Mouse (Mus musculus): ENCODE data around the gene Itga5. TPM values are rescaled to one million over a fixed set of nuclear protein-coding genes. Genes with fewer than 3 reads are reported as not detected.

Itga5 gene
- total and polyA plus RNA-seq, 3 experiments, result 36.4 to 38.6 (median 36.7) TPM

GRCm38 (mm10) chr15:103297313-103297712 is 69.2 kb downstream of the Itga5 start:
- no peak overlapping the region for H3K27ac ChIP-seq
- no peak overlapping the region for H3K4me3 ChIP-seq
- no peaks in the 10 kb centered on the region for H3K27me3 ChIP-seq (ENCODE audit: control insufficient read depth, insufficient read depth, low read length)
- H3K36me3 ChIP-seq (ENCODE audit: control insufficient read depth, insufficient read depth, low read length), result no peaks in the 10 kb centered on the region
- no peak overlapping the region for H3K9ac ChIP-seq (ENCODE audit: low read depth, low read length)
- H3K79me2 ChIP-seq (replicated peaks; ENCODE audit: control insufficient read depth, insufficient read depth, low read length), result no peaks in the 10 kb centered on the region
- no peak for DNase-seq
- peaks cover 1% of the 10 kb centered on the region; the same call in 1 of the 2 replicates for H3K4me1 ChIP-seq (ENCODE audit: control insufficient read depth, insufficient read depth, low read length)
- intact Hi-C loops (cut with DNase I), result no loop called here
- TF ChIP-seq POLR2A (IDR thresholded peaks at IDR 0.05; ENCODE audit: insufficient read depth, low read depth, low read length) (no peak), EP300 (IDR thresholded peaks at IDR 0.05; ENCODE audit: insufficient read depth, low read depth, low read length) (no peak), CTCF (IDR thresholded peaks at IDR 0.05) (no peak)
- WGBS, result 89% methylated on average over 6 of the region's 6 CpGs

GRCm38 (mm10) chr15:103295851-103296250 is 70.7 kb downstream of the Itga5 start:
- H3K36me3 ChIP-seq (ENCODE audit: control insufficient read depth, insufficient read depth, low read length), result no peaks in the 10 kb centered on the region
- no peak for DNase-seq
- WGBS, result 38% methylated on average over 5 of the region's 5 CpGs
- H3K27me3 ChIP-seq (ENCODE audit: control insufficient read depth, insufficient read depth, low read length), result no peaks in the 10 kb centered on the region
- H3K9ac ChIP-seq (ENCODE audit: low read depth, low read length), result no peak overlapping the region
- peaks cover 1% of the 10 kb centered on the region; the same call in 1 of the 2 replicates for H3K4me1 ChIP-seq (ENCODE audit: control insufficient read depth, insufficient read depth, low read length)
- no peaks in the 10 kb centered on the region for H3K79me2 ChIP-seq (replicated peaks; ENCODE audit: control insufficient read depth, insufficient read depth, low read length)
- no peak overlapping the region for H3K27ac ChIP-seq
- no peak for TF ChIP-seq POLR2A (IDR thresholded peaks at IDR 0.05; ENCODE audit: insufficient read depth, low read depth, low read length)
- TF ChIP-seq CTCF (IDR thresholded peaks at IDR 0.05), result no peak
- TF ChIP-seq EP300 (IDR thresholded peaks at IDR 0.05; ENCODE audit: insufficient read depth, low read depth, low read length), result no peak
- H3K4me3 ChIP-seq, result no peak overlapping the region
- intact Hi-C loops (cut with DNase I), result no loop called here

DNA sequence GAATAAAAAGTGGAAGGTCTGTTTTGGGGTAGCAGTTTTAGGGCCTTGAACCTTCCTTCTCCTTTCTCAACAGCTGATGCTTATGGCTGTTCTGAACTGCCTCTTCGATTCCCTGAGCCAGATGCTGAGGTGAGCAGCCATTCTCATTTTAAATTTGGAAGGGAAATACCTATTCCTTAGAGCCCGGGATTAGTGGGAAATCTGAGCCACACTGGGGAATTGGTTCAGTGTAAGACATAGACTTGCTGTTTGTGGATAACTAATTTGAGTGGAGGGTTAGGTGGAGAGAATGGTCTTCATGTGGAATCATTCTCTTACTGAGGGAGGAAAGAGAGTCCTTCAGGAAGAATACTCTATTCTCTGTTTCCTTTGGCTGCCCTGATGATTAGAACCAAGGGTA is 71.9 kb downstream of the Itga5 start:
- no peak overlapping the region for H3K9ac ChIP-seq (ENCODE audit: low read depth, low read length)
- no peaks in the 10 kb centered on the region for H3K79me2 ChIP-seq (replicated peaks; ENCODE audit: control insufficient read depth, insufficient read depth, low read length)
- H3K4me3 ChIP-seq, result no peak overlapping the region
- H3K36me3 ChIP-seq (ENCODE audit: control insufficient read depth, insufficient read depth, low read length), result no peaks in the 10 kb centered on the region
- intact Hi-C loops (cut with DNase I), result no loop called here
- no peak for DNase-seq
- TF ChIP-seq CTCF (IDR thresholded peaks at IDR 0.05) (no peak), EP300 (IDR thresholded peaks at IDR 0.05; ENCODE audit: insufficient read depth, low read depth, low read length) (no peak), POLR2A (IDR thresholded peaks at IDR 0.05; ENCODE audit: insufficient read depth, low read depth, low read length) (no peak)
- H3K27me3 ChIP-seq (ENCODE audit: control insufficient read depth, insufficient read depth, low read length), result no peaks in the 10 kb centered on the region
- WGBS, result 83% methylated on average over 2 of the region's 2 CpGs
- no peak overlapping the region for H3K27ac ChIP-seq
- H3K4me1 ChIP-seq (ENCODE audit: control insufficient read depth, insufficient read depth, low read length), result no peaks in the 10 kb centered on the region

Small RNAs within 50 kb of the gene (microRNA-seq; reads per million reads assigned to microRNA genes)
- 0 to 0.77 reads per million in 2 experiments for gene Mir6963

Other genes starting within 250 kb of the Itga5 start
- 10 to 100 TPM; 13.9 to 15.2 TPM for gene Smug1, start 199.7 kb downstream of the Itga5 start, total RNA-seq (2021)
- gene Smug1, start 199.7 kb downstream of the Itga5 start, polyA plus RNA-seq (2012; rRNA removed), result 13.3 and 13.9 TPM in 2 replicates
- 10 to 100 TPM; 56.5 to 57.0 TPM for gene Cbx5, start 126.9 kb downstream of the Itga5 start, total RNA-seq (2021)
- gene Cbx5, start 126.9 kb downstream of the Itga5 start, polyA plus RNA-seq (2012; rRNA removed), result 15.6 and 39.9 TPM in 2 replicates
- 100 to 1,000 TPM; 143 to 149 TPM for gene Hnrnpa1, start 126.3 kb downstream of the Itga5 start, total RNA-seq (2021)
- 59.4 and 109 TPM in 2 replicates for gene Hnrnpa1, start 126.3 kb downstream of the Itga5 start, polyA plus RNA-seq (2012; rRNA removed)
- 1 to 10 TPM in 1 of 2 experiments, under 1 TPM in 1; 0.86 to 2.0 TPM for gene Nfe2, start 108.4 kb downstream of the Itga5 start, total RNA-seq (2021)
- 1.6 and 1.9 TPM in 2 replicates for gene Nfe2, start 108.4 kb downstream of the Itga5 start, polyA plus RNA-seq (2012; rRNA removed)
- gene Copz1, start 94.0 kb downstream of the Itga5 start, total RNA-seq (2021), result 10 to 100 TPM; 50.2 to 55.2 TPM
- gene Copz1, start 94.0 kb downstream of the Itga5 start, polyA plus RNA-seq (2012; rRNA removed), result 58.7 and 96.8 TPM in 2 replicates
- gene Gpr84, start 56.2 kb downstream of the Itga5 start, total RNA-seq (2021), result not detected
- gene Gpr84, start 56.2 kb downstream of the Itga5 start, polyA plus RNA-seq (2012; rRNA removed), result 0.06 TPM in 1 of 2 replicates, not detected in the other
- 10 to 100 TPM; 10.1 to 10.4 TPM for gene Zfp385a, start 26.7 kb downstream of the Itga5 start, total RNA-seq (2021)
- 7.3 and 12.0 TPM in 2 replicates for gene Zfp385a, start 26.7 kb downstream of the Itga5 start, polyA plus RNA-seq (2012; rRNA removed)
- gene Gtsf1, start 63.7 kb upstream of the Itga5 start, total RNA-seq (2021), result not detected
- gene Gtsf1, start 63.7 kb upstream of the Itga5 start, polyA plus RNA-seq (2012; rRNA removed), result 0.51 and 0.64 TPM in 2 replicates
- gene Gtsf2, start 81.7 kb upstream of the Itga5 start, total RNA-seq (2021), result not detected
- not detected in 2 replicates for gene Gtsf2, start 81.7 kb upstream of the Itga5 start, polyA plus RNA-seq (2012; rRNA removed)
- 1 to 10 TPM; 3.6 to 4.2 TPM for gene Nckap1l, start 87.0 kb upstream of the Itga5 start, total RNA-seq (2021)
- 4.0 and 4.3 TPM in 2 replicates for gene Nckap1l, start 87.0 kb upstream of the Itga5 start, polyA plus RNA-seq (2012; rRNA removed)
- 1 to 10 TPM in 1 of 2 experiments, under 1 TPM in 1; 0.99 to 1.0 TPM for gene Pde1b, start 136.3 kb upstream of the Itga5 start, total RNA-seq (2021)
- 2.2 and 2.8 TPM in 2 replicates for gene Pde1b, start 136.3 kb upstream of the Itga5 start, polyA plus RNA-seq (2012; rRNA removed)
- gene Ppp1r1a, start 171.2 kb upstream of the Itga5 start, total RNA-seq (2021), result 10 to 100 TPM in 1 of 2 experiments, 1 to 10 TPM in 1; 9.0 to 11.6 TPM
- 3.2 and 5.7 TPM in 2 replicates for gene Ppp1r1a, start 171.2 kb upstream of the Itga5 start, polyA plus RNA-seq (2012; rRNA removed)
- gene Glycam1, start 198.3 kb upstream of the Itga5 start, total RNA-seq (2021), result not detected
- gene Glycam1, start 198.3 kb upstream of the Itga5 start, polyA plus RNA-seq (2012; rRNA removed), result not detected in 2 replicates

Data from heart, adult 2 months (tissue).